Mouse (Mus musculus) urinary bladder, adult 2 months (tissue): ENCODE results near the gene 4930467E23Rik. TPM values are rescaled to one million over a fixed set of nuclear protein-coding genes. Genes with fewer than 3 reads are reported as not detected.
"Not testable (repeated sequence)": the region's sequence is repeated elsewhere in the genome, so short reads cannot be mapped to it uniquely, and the experiment has no call there.

Source experiments
- DNase-seq: peaks from one replicate; pipeline ENCODE4 v3.0.0; 2022; ENCODE audit warnings: low spot score
- polyA plus RNA-seq: library from polyadenylated mRNA; depleted of rRNA; stranded (reverse); fragments of >200 nt; gene quantifications from 2 replicates; pipeline ENCODE4 v1.2.3, GENCODE M21; 2012; rRNA removed

Gene 4930467E23Rik
- polyA plus RNA-seq, 1 experiment, result not detected

DNA sequence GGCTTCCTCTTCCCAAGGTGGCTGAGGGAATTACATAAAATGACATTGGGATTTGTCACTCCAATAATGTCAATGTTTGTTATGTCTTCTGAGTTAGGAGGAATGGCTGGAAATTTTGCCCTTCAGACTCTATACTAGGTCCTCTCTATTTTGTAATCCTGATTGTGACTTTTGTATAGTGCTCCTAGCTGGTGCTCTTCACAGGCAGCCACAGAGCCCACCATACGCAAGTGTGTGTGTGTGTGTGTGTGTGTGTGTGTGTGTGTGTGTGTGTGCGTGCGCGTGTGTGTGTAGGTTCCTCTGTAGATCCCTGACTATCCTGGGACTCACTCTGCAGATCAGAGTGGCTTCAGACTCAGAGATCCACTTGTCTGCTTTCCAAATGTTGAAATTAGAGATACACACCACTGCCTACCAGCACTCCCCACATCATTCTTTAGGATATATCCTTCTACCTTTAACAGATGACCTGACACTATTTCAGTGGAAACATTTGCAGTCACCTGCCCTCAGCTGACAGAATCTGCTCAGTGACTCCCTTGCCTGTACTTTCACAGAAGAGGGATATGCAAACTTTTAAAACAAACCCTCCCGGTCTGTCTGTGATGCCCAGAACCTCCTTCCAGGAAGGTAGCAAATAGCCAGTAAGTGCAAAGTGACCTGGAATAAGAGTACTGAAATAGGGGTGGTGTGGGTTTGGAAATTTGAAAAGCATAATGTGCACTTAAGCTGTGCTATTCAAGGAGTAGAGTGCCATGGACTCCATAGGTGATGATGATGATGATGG is 52.1 kb downstream of the 4930467E23Rik start:
- not testable (repeated sequence) for DNase-seq

- not testable (repeated sequence) for DNase-seq
Measured at GRCm38 (mm10) chr8:19782736-19783135, 53.4 kb downstream of the 4930467E23Rik start.

DNA sequence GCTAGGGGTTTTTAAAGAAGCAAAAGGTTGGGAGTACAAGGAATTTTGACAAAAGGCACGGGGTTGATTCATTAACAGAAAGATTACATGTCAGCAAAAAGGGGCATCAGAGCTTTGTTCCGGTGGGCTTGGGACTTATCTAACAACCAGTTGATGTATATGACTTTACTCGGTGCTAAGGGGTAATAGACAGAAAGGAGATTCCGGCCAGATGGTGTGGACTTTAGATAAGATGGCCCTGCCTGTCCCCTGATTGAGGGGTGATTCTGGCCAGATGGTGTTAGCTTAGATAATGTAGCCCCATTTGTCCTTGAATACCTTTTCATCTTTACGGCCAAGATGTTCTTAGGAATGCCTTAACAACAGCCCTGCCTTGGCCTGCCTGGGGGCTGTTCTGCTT is 54.5 kb downstream of the 4930467E23Rik start:
- not testable (repeated sequence) for DNase-seq

DNA sequence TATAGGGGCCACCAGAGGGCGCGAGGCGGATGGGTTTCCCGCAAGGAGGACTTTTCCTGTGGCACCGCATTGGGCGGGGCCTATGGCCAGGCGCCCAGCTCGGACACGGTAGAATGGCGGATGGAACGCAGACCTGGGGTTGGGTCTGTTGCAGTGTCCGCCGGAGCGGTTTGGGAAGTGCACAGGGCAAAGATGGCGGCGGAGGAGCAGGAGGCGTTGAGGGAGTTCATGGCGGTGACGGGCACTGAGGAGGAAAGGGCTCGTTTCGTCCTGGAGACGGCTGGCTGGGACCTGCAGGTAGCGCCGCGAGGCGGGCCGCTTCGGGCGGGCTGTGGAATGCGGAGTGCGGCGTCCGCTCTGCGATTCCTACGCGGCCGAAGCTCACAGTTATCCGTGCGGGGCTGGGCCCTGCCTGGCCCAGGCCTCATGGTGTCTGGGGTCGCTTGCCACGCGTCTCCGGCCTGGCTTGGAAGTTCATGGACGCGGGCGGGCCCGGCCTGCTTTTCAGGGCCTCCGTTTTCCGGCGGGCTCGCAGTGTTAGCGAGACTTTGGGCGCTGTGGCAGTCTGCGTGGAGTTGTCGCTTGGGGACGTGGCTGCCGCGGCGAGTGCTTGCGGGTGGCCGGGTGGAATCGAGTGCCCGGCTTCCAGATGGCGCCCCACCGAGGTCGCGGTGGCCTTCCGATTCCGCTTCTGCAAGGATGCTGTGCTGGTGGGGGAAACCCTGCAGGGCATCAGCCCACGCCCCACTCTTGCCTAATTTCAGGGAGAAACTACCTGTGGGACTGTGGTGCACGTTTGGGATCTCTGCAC is 55.4 kb downstream of the 4930467E23Rik start:
- DNase-seq, result peak; percentile 100

DNA sequence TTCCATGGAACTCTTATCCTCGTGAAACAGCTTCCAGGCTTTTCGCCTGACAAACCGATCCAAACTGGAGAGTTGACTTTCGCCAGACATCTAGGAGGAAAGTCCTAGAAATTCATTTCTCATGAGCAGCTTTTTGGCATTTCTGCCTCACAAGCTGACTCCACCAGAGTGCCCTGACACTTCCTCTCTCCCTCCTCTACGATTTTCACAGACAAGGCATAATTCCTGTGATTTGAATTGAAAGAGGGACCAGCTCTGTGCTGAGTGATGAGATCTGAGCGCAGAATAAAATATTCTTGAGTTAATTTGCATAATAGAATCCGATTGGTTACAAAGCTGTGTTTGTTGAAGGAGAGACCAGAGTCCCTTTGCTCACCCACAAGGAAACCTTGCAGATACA is 63.3 kb downstream of the 4930467E23Rik start:
- DNase-seq, result not testable (repeated sequence)

Other genes with a start within 250 kb of the 4930467E23Rik start
- not detected in 2 replicates for gene Defb7, start 234.5 kb upstream of the 4930467E23Rik start, polyA plus RNA-seq
- not detected in 2 replicates for gene Gm31371, start 173.8 kb downstream of the 4930467E23Rik start, polyA plus RNA-seq